Mouse (Mus musculus): ENCODE data around the gene Maea. TPM values are rescaled to one million over a fixed set of nuclear protein-coding genes. Genes with fewer than 3 reads are reported as not detected.

Gene Maea
- polyA plus RNA-seq, 1 experiment from 2014 or later = 139 TPM

GRCm38 (mm10) chr5:33368651-33369050 is 33.3 kb downstream of the Maea start:
- Histone ChIP-seq H3K4me3 (no peak overlapping the region), H3K4me2 (no peak overlapping the region), H3K27me3 (replicated peaks) (no peaks in the 10 kb centered on the region), H3K4me1 (no peaks in the 10 kb centered on the region), H3K9ac (no peak overlapping the region), H3K36me3 (replicated peaks) (peaks cover 65% of the 10 kb centered on the region), H3K27ac (no peak overlapping the region), H3K9me3 (no peaks in the 10 kb centered on the region)
- 92% methylated on average over 4 of the region's 4 CpGs for WGBS
- no peak for ATAC-seq (replicated peaks)

GRCm38 (mm10) chr5:33371137-33371536 is 35.8 kb downstream of the Maea start:
- Histone ChIP-seq H3K27ac (no peak overlapping the region), H3K9ac (no peak overlapping the region), H3K4me2 (no peak overlapping the region), H3K4me3 (no peak overlapping the region), H3K9me3 (no peaks in the 10 kb centered on the region), H3K36me3 (replicated peaks) (peaks cover 48% of the 10 kb centered on the region), H3K4me1 (no peaks in the 10 kb centered on the region), H3K27me3 (replicated peaks) (no peaks in the 10 kb centered on the region)
- peak; percentile 54 for ATAC-seq (replicated peaks)

GRCm38 (mm10) chr5:33371668-33372067 is 36.4 kb downstream of the Maea start:
- no peak for ATAC-seq (replicated peaks)
- Histone ChIP-seq H3K36me3 (replicated peaks) (peaks cover 44% of the 10 kb centered on the region), H3K27ac (no peak overlapping the region), H3K9ac (no peak overlapping the region), H3K9me3 (no peaks in the 10 kb centered on the region), H3K27me3 (replicated peaks) (no peaks in the 10 kb centered on the region), H3K4me2 (no peak overlapping the region), H3K4me1 (no peaks in the 10 kb centered on the region), H3K4me3 (no peak overlapping the region)
- 93% methylated on average over 4 of the region's 4 CpGs for WGBS

GRCm38 (mm10) chr5:33372331-33373038 is 37.2 kb downstream of the Maea start:
- peaks cover 40% of the 10 kb centered on the region for H3K36me3 ChIP-seq (replicated peaks)
- H3K9ac ChIP-seq = no peak overlapping the region
- peaks cover 5% of the 10 kb centered on the region for H3K4me1 ChIP-seq
- H3K27ac ChIP-seq = no peak overlapping the region
- H3K4me2 ChIP-seq = no peak overlapping the region
- WGBS = 75% methylated on average over 18 of the region's 18 CpGs
- H3K9me3 ChIP-seq = no peaks in the 10 kb centered on the region
- ATAC-seq (replicated peaks) = no peak
- H3K27me3 ChIP-seq (replicated peaks) = no peaks in the 10 kb centered on the region
- H3K4me3 ChIP-seq = no peak overlapping the region

- Histone ChIP-seq H3K4me1 (peaks cover 18% of the 10 kb centered on the region), H3K36me3 (replicated peaks) (peaks cover 16% of the 10 kb centered on the region), H3K27me3 (replicated peaks) (no peaks in the 10 kb centered on the region), H3K9ac (no peak overlapping the region), H3K27ac (no peak overlapping the region), H3K4me2 (peak overlapping the region; percentile 90), H3K9me3 (no peaks in the 10 kb centered on the region), H3K4me3 (0 out of 2 replicates have a peak overlapping the region, but pooled peaks have one; percentile 75)
- no peak for ATAC-seq (replicated peaks)
- 75% methylated on average over 6 of the region's 6 CpGs for WGBS
Measured at GRCm38 (mm10) chr5:33377176-33377575, 41.9 kb downstream of the Maea start.

GRCm38 (mm10) chr5:33377801-33378301 is 42.5 kb downstream of the Maea start:
- H3K27ac ChIP-seq = peak overlapping the region; percentile 96
- WGBS = under 1% methylated on average over 21 of the region's 21 CpGs
- no peaks in the 10 kb centered on the region for H3K27me3 ChIP-seq (replicated peaks)
- H3K4me1 ChIP-seq = peaks cover 18% of the 10 kb centered on the region
- no peaks in the 10 kb centered on the region for H3K9me3 ChIP-seq
- peak overlapping the region; percentile 90 for H3K4me2 ChIP-seq
- peaks cover 9% of the 10 kb centered on the region for H3K36me3 ChIP-seq (replicated peaks)
- peak overlapping the region; percentile 64 for H3K9ac ChIP-seq
- peak overlapping the region; percentile 75 for H3K4me3 ChIP-seq
- ATAC-seq (replicated peaks) = no peak; the same call in 1 of the 2 replicates

GRCm38 (mm10) chr5:33378302-33378854 is 43.1 kb downstream of the Maea start, which contains the start of gene Uvssa:
Uvssa (plus strand) TSS chr5:33378549.
- H3K9me3 ChIP-seq = no peaks in the 10 kb centered on the region
- H3K9ac ChIP-seq = peak within 1 kb of the TSS; percentile 91
- peak; percentile 99 for ATAC-seq (replicated peaks)
- peaks cover 18% of the 10 kb centered on the region for H3K4me1 ChIP-seq
- H3K27me3 ChIP-seq (replicated peaks) = no peaks in the 10 kb centered on the region
- WGBS = under 1% methylated on average over 46 of the region's 46 CpGs
- H3K4me2 ChIP-seq = peak within 1 kb of the TSS; percentile 90
- peak within 1 kb of the TSS; percentile 75 for H3K4me3 ChIP-seq
- H3K27ac ChIP-seq = peak within 1 kb of the TSS; percentile 96
- H3K36me3 ChIP-seq (replicated peaks) = peaks cover 4% of the 10 kb centered on the region

- Histone ChIP-seq H3K4me1 (no peaks in the 10 kb centered on the region), H3K4me3 (no peak overlapping the region), H3K36me3 (replicated peaks) (peaks cover 8% of the 10 kb centered on the region), H3K9me3 (no peaks in the 10 kb centered on the region), H3K9ac (no peak overlapping the region), H3K27ac (no peak overlapping the region), H3K27me3 (replicated peaks) (no peaks in the 10 kb centered on the region), H3K4me2 (no peak overlapping the region)
- ATAC-seq (replicated peaks) = no peak
- WGBS = 82% methylated on average over 11 of the region's 11 CpGs
Measured at GRCm38 (mm10) chr5:33387550-33387949, 52.2 kb downstream of the Maea start.

GRCm38 (mm10) chr5:33393803-33394202 is 58.5 kb downstream of the Maea start:
- H3K9me3 ChIP-seq = no peaks in the 10 kb centered on the region
- H3K9ac ChIP-seq = no peak overlapping the region
- H3K36me3 ChIP-seq (replicated peaks) = peaks cover 9% of the 10 kb centered on the region
- H3K27me3 ChIP-seq (replicated peaks) = no peaks in the 10 kb centered on the region
- ATAC-seq (replicated peaks) = peak; percentile 88
- H3K4me1 ChIP-seq = no peaks in the 10 kb centered on the region
- no peak overlapping the region for H3K4me2 ChIP-seq
- no peak overlapping the region for H3K4me3 ChIP-seq
- no peak overlapping the region for H3K27ac ChIP-seq
- WGBS = 17% methylated on average over 7 of the region's 7 CpGs

- H3K9ac ChIP-seq = no peak overlapping the region
- H3K4me1 ChIP-seq = no peaks in the 10 kb centered on the region
- peaks cover 6% of the 10 kb centered on the region for H3K36me3 ChIP-seq (replicated peaks)
- H3K9me3 ChIP-seq = no peaks in the 10 kb centered on the region
- H3K4me3 ChIP-seq = no peak overlapping the region
- no peaks in the 10 kb centered on the region for H3K27me3 ChIP-seq (replicated peaks)
- ATAC-seq (replicated peaks) = no peak
- H3K27ac ChIP-seq = no peak overlapping the region
- 83% methylated on average over 11 of the region's 11 CpGs for WGBS
- no peak overlapping the region for H3K4me2 ChIP-seq
Measured at GRCm38 (mm10) chr5:33395693-33396092, 60.4 kb downstream of the Maea start.

GRCm38 (mm10) chr5:33396828-33397227 is 61.5 kb downstream of the Maea start:
- H3K9ac ChIP-seq = no peak overlapping the region
- H3K4me2 ChIP-seq = no peak overlapping the region

GRCm38 (mm10) chr5:33400819-33401218 is 65.5 kb downstream of the Maea start:
- H3K36me3 ChIP-seq (replicated peaks) = no peaks in the 10 kb centered on the region
- no peak overlapping the region for H3K27ac ChIP-seq
- ATAC-seq (replicated peaks) = no peak
- no peak overlapping the region for H3K4me2 ChIP-seq
- WGBS = 43% methylated on average over 12 of the region's 12 CpGs
- peaks cover 8% of the 10 kb centered on the region; the same call in 1 of the 2 replicates for H3K4me1 ChIP-seq
- no peaks in the 10 kb centered on the region for H3K9me3 ChIP-seq
- H3K9ac ChIP-seq = no peak overlapping the region
- no peak overlapping the region for H3K4me3 ChIP-seq
- H3K27me3 ChIP-seq (replicated peaks) = no peaks in the 10 kb centered on the region; the same call in 1 of the 2 replicates

More at GRCm38 (mm10) chr5:33396828-33397227, 61.5 kb downstream of the Maea start:
- 77% methylated on average over 7 of the region's 7 CpGs for WGBS
- Histone ChIP-seq H3K4me3 (no peak overlapping the region), H3K27ac (no peak overlapping the region), H3K27me3 (replicated peaks) (no peaks in the 10 kb centered on the region), H3K9me3 (no peaks in the 10 kb centered on the region), H3K4me1 (peaks cover 3% of the 10 kb centered on the region; the same call in 1 of the 2 replicates), H3K36me3 (replicated peaks) (peaks cover 6% of the 10 kb centered on the region)
- no peak for ATAC-seq (replicated peaks)

Data from midbrain, embryonic 15.5 days (tissue).